Mouse (Mus musculus): ENCODE results near the gene D2hgdh. TPM values are rescaled to one million over a fixed set of nuclear protein-coding genes. Genes with fewer than 3 reads are reported as not detected.
"Not testable (repeated sequence)": the region's sequence is repeated elsewhere in the genome, so short reads cannot be mapped to it uniquely, and the experiment has no call there.

The D2hgdh gene
- polyA plus RNA-seq, 1 experiment: 15.0 TPM

GRCm38 (mm10) chr1:93857370-93857769 lies 32.7 kb downstream of the D2hgdh start:
- no peak overlapping the region for H3K4me3 ChIP-seq (ENCODE audit: insufficient read depth, low read length)
- no peaks in the 10 kb centered on the region for H3K4me1 ChIP-seq (ENCODE audit: control insufficient read depth, insufficient read depth, low read length)
- no peak overlapping the region for H3K27ac ChIP-seq (ENCODE audit: insufficient read depth, low read length)
- TF ChIP-seq CTCF (IDR thresholded peaks at IDR 0.05; ENCODE audit: extremely low read depth, insufficient read depth, low read length) (no peak), POLR2A (IDR thresholded peaks at IDR 0.05; ENCODE audit: extremely low read depth, insufficient read depth, low read length) (no peak)

- Histone ChIP-seq H3K27ac (ENCODE audit: insufficient read depth, low read length) (no peak overlapping the region), H3K4me3 (ENCODE audit: insufficient read depth, low read length) (no peak overlapping the region), H3K4me1 (ENCODE audit: control insufficient read depth, insufficient read depth, low read length) (no peaks in the 10 kb centered on the region)
- TF ChIP-seq POLR2A (IDR thresholded peaks at IDR 0.05; ENCODE audit: extremely low read depth, insufficient read depth, low read length): no peak
- TF ChIP-seq CTCF (IDR thresholded peaks at IDR 0.05; ENCODE audit: extremely low read depth, insufficient read depth, low read length): no peak
Measured at GRCm38 (mm10) chr1:93857991-93858390, 33.3 kb downstream of the D2hgdh start.

GRCm38 (mm10) chr1:93859619-93860018 lies 34.9 kb downstream of the D2hgdh start:
- Histone ChIP-seq H3K4me1 (ENCODE audit: control insufficient read depth, insufficient read depth, low read length) (no peaks in the 10 kb centered on the region), H3K27ac (ENCODE audit: insufficient read depth, low read length) (no peak overlapping the region), H3K4me3 (ENCODE audit: insufficient read depth, low read length) (no peak overlapping the region)
- TF ChIP-seq POLR2A (IDR thresholded peaks at IDR 0.05; ENCODE audit: extremely low read depth, insufficient read depth, low read length): no peak
- no peak for TF ChIP-seq CTCF (IDR thresholded peaks at IDR 0.05; ENCODE audit: extremely low read depth, insufficient read depth, low read length)

GRCm38 (mm10) chr1:93861048-93861447 lies 36.3 kb downstream of the D2hgdh start, which contains the start of gene Gal3st2:
Gal3st2 (plus strand) TSS chr1:93861306.
- H3K4me3 ChIP-seq (ENCODE audit: insufficient read depth, low read length); H3K4me1 ChIP-seq (ENCODE audit: control insufficient read depth, insufficient read depth, low read length); H3K27ac ChIP-seq (ENCODE audit: insufficient read depth, low read length): not testable (repeated sequence)

- H3K4me3 ChIP-seq (ENCODE audit: insufficient read depth, low read length); H3K4me1 ChIP-seq (ENCODE audit: control insufficient read depth, insufficient read depth, low read length); H3K27ac ChIP-seq (ENCODE audit: insufficient read depth, low read length): not testable (repeated sequence)
Measured at GRCm38 (mm10) chr1:93871594-93872105, 46.9 kb downstream of the D2hgdh start.

GRCm38 (mm10) chr1:93874405-93874804 lies 49.7 kb downstream of the D2hgdh start:
- not testable (repeated sequence) for H3K4me3 ChIP-seq (ENCODE audit: insufficient read depth, low read length); H3K4me1 ChIP-seq (ENCODE audit: control insufficient read depth, insufficient read depth, low read length); H3K27ac ChIP-seq (ENCODE audit: insufficient read depth, low read length)

GRCm38 (mm10) chr1:93881778-93882177 lies 57.1 kb downstream of the D2hgdh start:
- not testable (repeated sequence) for H3K27ac ChIP-seq (ENCODE audit: insufficient read depth, low read length); H3K4me3 ChIP-seq (ENCODE audit: insufficient read depth, low read length); H3K4me1 ChIP-seq (ENCODE audit: control insufficient read depth, insufficient read depth, low read length)

GRCm38 (mm10) chr1:93890936-93891335 lies 66.2 kb downstream of the D2hgdh start:
- H3K4me3 ChIP-seq (ENCODE audit: insufficient read depth, low read length); H3K4me1 ChIP-seq (ENCODE audit: control insufficient read depth, insufficient read depth, low read length); H3K27ac ChIP-seq (ENCODE audit: insufficient read depth, low read length): not testable (repeated sequence)

GRCm38 (mm10) chr1:93897395-93897794 lies 72.7 kb downstream of the D2hgdh start:
- not testable (repeated sequence) for H3K4me1 ChIP-seq (ENCODE audit: control insufficient read depth, insufficient read depth, low read length); H3K4me3 ChIP-seq (ENCODE audit: insufficient read depth, low read length)

GRCm38 (mm10) chr1:93901291-93901690 lies 76.6 kb downstream of the D2hgdh start:
- not testable (repeated sequence) for H3K4me1 ChIP-seq (ENCODE audit: control insufficient read depth, insufficient read depth, low read length); H3K4me3 ChIP-seq (ENCODE audit: insufficient read depth, low read length); H3K27ac ChIP-seq (ENCODE audit: insufficient read depth, low read length)

More at GRCm38 (mm10) chr1:93897395-93897794, 72.7 kb downstream of the D2hgdh start:
- not testable (repeated sequence) for H3K27ac ChIP-seq (ENCODE audit: insufficient read depth, low read length)

Other genes starting within 250 kb of the D2hgdh start
- 404 and 424 TPM in 2 replicates for gene Stk25, start 166.2 kb upstream of the D2hgdh start, polyA plus RNA-seq (2012; rRNA removed)
- gene Bok, start 139.2 kb upstream of the D2hgdh start, polyA plus RNA-seq (2012; rRNA removed): 43.3 and 52.2 TPM in 2 replicates
- gene Atg4b, start 73.4 kb upstream of the D2hgdh start, polyA plus RNA-seq (2012; rRNA removed): 50.6 and 50.7 TPM in 2 replicates
- gene Thap4, start 70.0 kb upstream of the D2hgdh start, polyA plus RNA-seq (2012; rRNA removed): 34.2 and 37.1 TPM in 2 replicates
- gene Dtymk, start 23.0 kb upstream of the D2hgdh start, polyA plus RNA-seq (2012; rRNA removed): 82.7 and 85.3 TPM in 2 replicates
- gene Ing5, start 20.9 kb upstream of the D2hgdh start, polyA plus RNA-seq (2012; rRNA removed): 8.6 and 8.9 TPM in 2 replicates
- not detected in 2 replicates for gene Gal3st2, start 36.4 kb downstream of the D2hgdh start, polyA plus RNA-seq (2012; rRNA removed)
- gene Gal3st2b, start 93.4 kb downstream of the D2hgdh start, polyA plus RNA-seq (2012; rRNA removed): 0.17 TPM in 1 of 2 replicates, not detected in the other
- under 0.01 and 0.02 TPM in 2 replicates for gene Gal3st2c, start 165.6 kb downstream of the D2hgdh start, polyA plus RNA-seq (2012; rRNA removed)
- 9.0 and 9.6 TPM in 2 replicates for gene Neu4, start 195.5 kb downstream of the D2hgdh start, polyA plus RNA-seq (2012; rRNA removed)
- 0.06 and 0.13 TPM in 2 replicates for gene Pdcd1, start 227.6 kb downstream of the D2hgdh start, polyA plus RNA-seq (2012; rRNA removed)